Comparison of ENCODE assay signal across 11 mouse cellular contexts in the genomic region with DNA sequence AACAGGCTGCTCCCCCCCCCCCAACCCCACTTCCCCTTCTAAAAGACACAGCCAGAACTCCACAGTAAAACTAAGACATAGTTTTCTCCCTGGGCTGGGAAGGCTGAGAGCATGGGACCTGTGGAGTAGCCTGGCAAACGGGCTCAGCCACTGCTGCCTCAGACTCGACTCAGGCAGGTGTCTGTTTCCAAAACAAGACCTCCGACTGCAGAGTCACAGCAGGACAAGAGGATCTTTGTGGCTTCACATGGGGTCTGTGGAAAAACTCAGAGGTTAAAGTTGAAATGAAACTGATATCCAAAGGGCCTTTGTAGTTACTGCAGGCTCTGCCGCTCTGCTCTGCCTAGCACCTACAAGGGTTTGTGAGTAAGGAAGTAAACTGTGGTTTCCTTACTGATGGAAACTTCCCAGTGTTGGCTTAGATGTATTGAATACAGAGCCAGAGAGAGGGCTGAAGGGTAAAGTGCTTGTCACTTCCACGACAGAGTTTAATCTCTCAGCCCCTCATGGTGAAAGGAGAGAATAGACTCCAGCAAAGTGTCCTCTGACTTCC. TPM values are rescaled to one million over a fixed set of nuclear protein-coding genes. Genes with fewer than 3 reads are reported as not detected.
DNase-seq lines count a peak whose midpoint lies in the region; ATAC-seq lines count a peak whose summit lies in the region.
"Had no signal": no experiment of that assay in that cellular context is flagged by ENCODE, and none has a peak within 500 bp of the region (broad histone marks: within the 10 kb centered on the region; RNA-seq: fewer than 3 reads in every experiment).

No protein-coding gene starts in this region.

- no peaks in the 10 kb centered on the region for H3K9me3 ChIP-seq in liver, embryonic 16.5 days (replicated peaks; ENCODE audit: control insufficient read depth, low read length)
- H3K9me3 ChIP-seq in liver, embryonic 12.5 days (replicated peaks), result no peaks in the 10 kb centered on the region
- no peaks in the 10 kb centered on the region; the same call in 1 of the 2 replicates for H3K9me3 ChIP-seq in limb, embryonic 13.5 days
- H3K9me3 ChIP-seq: forebrain, embryonic 13.5 days had no signal

- H3K4me3 ChIP-seq in liver, embryonic 16.5 days (ENCODE audit: low read depth, low read length), result no peak overlapping the region
- H3K4me3 ChIP-seq in liver, embryonic 12.5 days, result no peak overlapping the region
- H3K4me3 ChIP-seq in limb, embryonic 13.5 days, result no peak overlapping the region
- H3K4me3 ChIP-seq: forebrain, embryonic 13.5 days had no signal

- 20% methylated on average over 5 of the region's 5 CpGs for WGBS in liver, embryonic 16.5 days (ENCODE audit: insufficient replicate concordance)
- 26% methylated on average over 5 of the region's 5 CpGs for WGBS in liver, embryonic 12.5 days (ENCODE audit: insufficient replicate concordance)
- WGBS in limb, embryonic 13.5 days, result 22% methylated on average over 5 of the region's 5 CpGs

- H3K27ac ChIP-seq in liver, embryonic 16.5 days (ENCODE audit: low read length), result peak overlapping the region; percentile 26; the same call in 1 of the 2 replicates
- no peak overlapping the region for H3K27ac ChIP-seq in liver, embryonic 12.5 days
- peak overlapping the region; percentile 55 for H3K27ac ChIP-seq in limb, embryonic 13.5 days
- H3K27ac ChIP-seq: forebrain, embryonic 13.5 days had no signal

- H3K36me3 ChIP-seq in liver, embryonic 16.5 days (ENCODE audit: control insufficient read depth, insufficient read depth), result no peaks in the 10 kb centered on the region
- no peaks in the 10 kb centered on the region for H3K36me3 ChIP-seq in liver, embryonic 12.5 days
- H3K36me3 ChIP-seq in limb, embryonic 13.5 days, result no peaks in the 10 kb centered on the region

- H3K4me2 ChIP-seq in liver, embryonic 16.5 days (ENCODE audit: low read depth, low read length), result no peak overlapping the region
- no peak overlapping the region for H3K4me2 ChIP-seq in liver, embryonic 12.5 days
- H3K4me2 ChIP-seq in limb, embryonic 13.5 days (replicated peaks), result no peak overlapping the region
- H3K4me2 ChIP-seq: forebrain, embryonic 13.5 days had no signal

- no peaks in the 10 kb centered on the region for H3K27me3 ChIP-seq in liver, embryonic 16.5 days (ENCODE audit: control insufficient read depth, insufficient read depth, low read depth, low read length)
- H3K27me3 ChIP-seq in liver, embryonic 12.5 days (replicated peaks), result no peaks in the 10 kb centered on the region
- no peaks in the 10 kb centered on the region for H3K27me3 ChIP-seq in limb, embryonic 13.5 days
- H3K27me3 ChIP-seq: forebrain, embryonic 13.5 days had no signal

- ATAC-seq in liver, embryonic 16.5 days (ENCODE audit: low read depth), result no peak
- ATAC-seq in liver, embryonic 12.5 days, result no peak
- ATAC-seq in activated CD4-positive, CD25-positive, alpha-beta regulatory T cell, adult 4 months, result peak; percentile 38
- no peak for ATAC-seq in limb, embryonic 13.5 days (ENCODE audit: low FRiP score, low read depth)
- ATAC-seq: forebrain, embryonic 13.5 days; intestine, embryonic 16.5 days had no signal

- peak; percentile 51 for DNase-seq in thymus, postnatal 25 days
- no peak for DNase-seq in adrenal gland, adult 2 months
- no peak for DNase-seq in kidney, postnatal 25 days
- DNase-seq in ovary, postnatal 10 days (ENCODE audit: low spot score), result no peak
- DNase-seq: gastrocnemius, postnatal 25 days had no signal

- no peak overlapping the region for H3K9ac ChIP-seq in liver, embryonic 16.5 days (ENCODE audit: low read depth, low read length)
- no peak overlapping the region for H3K9ac ChIP-seq in liver, embryonic 12.5 days
- no peak overlapping the region for H3K9ac ChIP-seq in limb, embryonic 13.5 days
- H3K9ac ChIP-seq: forebrain, embryonic 13.5 days had no signal

- no peaks in the 10 kb centered on the region for H3K4me1 ChIP-seq in liver, embryonic 16.5 days (ENCODE audit: control insufficient read depth, low read depth, low read length)
- no peaks in the 10 kb centered on the region for H3K4me1 ChIP-seq in liver, embryonic 12.5 days
- H3K4me1 ChIP-seq in limb, embryonic 13.5 days, result peaks cover 13% of the 10 kb centered on the region; the same call in 1 of the 2 replicates
- H3K4me1 ChIP-seq: forebrain, embryonic 13.5 days had no signal

RNA-seq across cellular contexts. Expression of a gene that starts 25.0 kb away (rescaled TPM):
- polyA plus RNA-seq in liver, embryonic 16.5 days (2015; fragmentation: Nextera tagmentation; extraction: Ambion mirVana), result 12.1 and 13.8 TPM in 2 replicates
- polyA plus RNA-seq in liver, embryonic 12.5 days (2016; fragmentation: Nextera tagmentation; extraction: Ambion mirVana), result 11.6 and 12.2 TPM in 2 replicates
- polyA plus RNA-seq in activated CD4-positive, CD25-positive, alpha-beta regulatory T cell, adult 4 months (2017; shearing (Covaris generic)), result 10 to 100 TPM; 34.8 to 57.5 TPM
- polyA plus RNA-seq in limb, embryonic 13.5 days (2015; fragmentation: Nextera tagmentation; extraction: Ambion mirVana), result 54.7 and 56.3 TPM in 2 replicates
- 100 to 1,000 TPM; 103 to 154 TPM for total RNA-seq in adrenal gland, adult 2 months (2021)
- polyA plus RNA-seq in adrenal gland, adult 2 months (2012; rRNA removed), result 17.3 and 25.4 TPM in 2 replicates
